Mouse (Mus musculus) kidney, embryonic 16.5 days (tissue): ENCODE measurements at regions not wholly inside any gene's neighbourhood (a gene's known extent, or its start where the extent isn't known, plus 50 kb on each side); places are given as distances from the start of the nearest gene placed in this dataset.

Experiments used
- ATAC-seq: fragments of 200-750 bp; cut with Nextera tagmentation; 2 replicates; pipeline ENCODE4 v1.8.0; 2017; ENCODE audit warnings: moderate TSS enrichment; ENCODE audit not compliant: low FRiP score, low TSS enrichment
- H3K27ac ChIP-seq: fragments of 300-500 bp; sonication (generic); 2 replicates; pipeline ENCODE4 v1.5.1; 2014; ENCODE audit warnings: low read length
- H3K27me3 ChIP-seq: fragments of 300-500 bp; sonication (generic); 2 replicates; pipeline ENCODE4 v1.6.1; 2014; ENCODE audit warnings: low read length, control low read depth, mixed read lengths; ENCODE audit not compliant: insufficient read depth
- H3K36me3 ChIP-seq: fragments of 300-500 bp; sonication (generic); 2 replicates; pipeline ENCODE4 v1.6.1; 2014; ENCODE audit warnings: low read length, control low read depth, mixed read lengths; ENCODE audit not compliant: insufficient read depth
- H3K4me1 ChIP-seq: fragments of 300-500 bp; sonication (generic); 2 replicates; pipeline ENCODE4 v1.6.1; 2014; ENCODE audit warnings: low read length, control low read depth, mixed read lengths; ENCODE audit not compliant: insufficient read depth
- H3K4me2 ChIP-seq: fragments of 300-500 bp; sonication (generic); replicated peaks from 2 replicates; pipeline ENCODE4 v1.6.1; 2014; ENCODE audit warnings: low read depth, low read length
- H3K4me3 ChIP-seq: fragments of 300-500 bp; sonication (generic); 2 replicates; pipeline ENCODE4 v1.5.1; 2014; ENCODE audit warnings: mild to moderate bottlenecking, low read length
- H3K9ac ChIP-seq: fragments of 300-500 bp; sonication (generic); replicated peaks from 2 replicates; pipeline ENCODE4 v1.6.1; 2014; ENCODE audit warnings: low read length
- H3K9me3 ChIP-seq: fragments of 300-500 bp; sonication (generic); 2 replicates; pipeline ENCODE4 v1.6.1; 2016; ENCODE audit warnings: low read length, control low read depth
- WGBS: fragments of 180-500 bp; shearing (Covaris S2); extraction: QIAGEN DNeasy Blood & Tissue Kit; methylation state at CpG from one replicate; pipeline ENCODE4 v1.1.7; 2014; 5-methylcytosine and 5-hydroxymethylcytosine counted together

- no peaks in the 10 kb centered on the region for H3K27me3 ChIP-seq
- no peak overlapping the region for H3K4me3 ChIP-seq
- no peaks in the 10 kb centered on the region for H3K9me3 ChIP-seq
- H3K4me1 ChIP-seq: peaks cover 14% of the 10 kb centered on the region
- no peak overlapping the region for H3K9ac ChIP-seq
- H3K27ac ChIP-seq: no peak overlapping the region
- WGBS: 83% methylated on average over 3 of the region's 3 CpGs
- no peak overlapping the region for H3K4me2 ChIP-seq
- no peak for ATAC-seq
- no peaks in the 10 kb centered on the region for H3K36me3 ChIP-seq
Measured at GRCm38 (mm10) chr8:127860376-127860775, 498.0 kb upstream of the Nrp1 start.

- Histone ChIP-seq H3K4me1 (peaks cover 10% of the 10 kb centered on the region), H3K4me3 (no peak overlapping the region), H3K9ac (no peak overlapping the region), H3K4me2 (no peak overlapping the region), H3K27me3 (no peaks in the 10 kb centered on the region), H3K36me3 (no peaks in the 10 kb centered on the region), H3K27ac (no peak overlapping the region), H3K9me3 (no peaks in the 10 kb centered on the region)
- no peak for ATAC-seq
- 50% methylated on average over 3 of the region's 3 CpGs for WGBS
Measured at GRCm38 (mm10) chr8:127860891-127861290, 497.5 kb upstream of the Nrp1 start.

DNA sequence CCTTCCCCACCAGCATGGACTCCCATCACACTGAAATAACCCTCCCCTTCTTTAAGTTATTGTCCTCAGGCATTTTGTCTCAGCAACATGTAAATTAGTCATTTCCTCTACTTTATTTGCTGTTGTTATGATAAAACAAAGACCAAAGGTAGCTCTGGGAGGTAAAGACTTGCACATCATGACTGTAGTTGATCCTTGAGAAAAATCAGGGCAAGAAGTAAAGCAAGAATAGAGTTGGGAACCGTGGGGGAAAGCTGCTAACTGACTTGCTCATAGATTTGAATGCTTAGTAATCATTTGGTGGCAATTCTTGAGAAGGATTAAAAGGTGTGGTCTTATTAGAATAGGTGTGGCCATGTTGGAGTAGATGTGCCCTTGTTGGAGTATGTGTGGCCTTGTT, 473.8 kb upstream of the Nrp1 start:
- H3K4me2 ChIP-seq: no peak overlapping the region
- no peak overlapping the region for H3K4me3 ChIP-seq
- H3K36me3 ChIP-seq: no peaks in the 10 kb centered on the region
- H3K9me3 ChIP-seq: no peaks in the 10 kb centered on the region; the same call in 1 of the 2 replicates
- no peak overlapping the region for H3K27ac ChIP-seq
- H3K27me3 ChIP-seq: no peaks in the 10 kb centered on the region
- no peak overlapping the region for H3K9ac ChIP-seq
- ATAC-seq: no peak
- no peaks in the 10 kb centered on the region for H3K4me1 ChIP-seq
- WGBS: 79% methylated on average over 1 of the region's 1 CpGs

- Histone ChIP-seq H3K4me3 (no peak overlapping the region), H3K4me1 (no peaks in the 10 kb centered on the region)
- ATAC-seq: no peak
Measured at GRCm38 (mm10) chr8:127885211-127885610, 473.2 kb upstream of the Nrp1 start.

GRCm38 (mm10) chr8:127885831-127886230, 472.6 kb upstream of the Nrp1 start:
- ATAC-seq: no peak
- no peak overlapping the region for H3K4me3 ChIP-seq
- no peaks in the 10 kb centered on the region; the same call in 1 of the 2 replicates for H3K9me3 ChIP-seq
- H3K27ac ChIP-seq: no peak overlapping the region
- H3K36me3 ChIP-seq: no peaks in the 10 kb centered on the region
- no peaks in the 10 kb centered on the region for H3K4me1 ChIP-seq
- H3K9ac ChIP-seq: no peak overlapping the region
- 33% methylated on average over 3 of the region's 3 CpGs for WGBS
- H3K27me3 ChIP-seq: no peaks in the 10 kb centered on the region
- no peak overlapping the region for H3K4me2 ChIP-seq

More at GRCm38 (mm10) chr8:127885211-127885610, 473.2 kb upstream of the Nrp1 start:
- H3K27ac ChIP-seq: no peak overlapping the region
- no peaks in the 10 kb centered on the region for H3K36me3 ChIP-seq
- no peaks in the 10 kb centered on the region for H3K27me3 ChIP-seq
- no peak overlapping the region for H3K9ac ChIP-seq
- no peak overlapping the region for H3K4me2 ChIP-seq
- no peaks in the 10 kb centered on the region; the same call in 1 of the 2 replicates for H3K9me3 ChIP-seq
- WGBS: 91% methylated on average over 3 of the region's 3 CpGs

DNA sequence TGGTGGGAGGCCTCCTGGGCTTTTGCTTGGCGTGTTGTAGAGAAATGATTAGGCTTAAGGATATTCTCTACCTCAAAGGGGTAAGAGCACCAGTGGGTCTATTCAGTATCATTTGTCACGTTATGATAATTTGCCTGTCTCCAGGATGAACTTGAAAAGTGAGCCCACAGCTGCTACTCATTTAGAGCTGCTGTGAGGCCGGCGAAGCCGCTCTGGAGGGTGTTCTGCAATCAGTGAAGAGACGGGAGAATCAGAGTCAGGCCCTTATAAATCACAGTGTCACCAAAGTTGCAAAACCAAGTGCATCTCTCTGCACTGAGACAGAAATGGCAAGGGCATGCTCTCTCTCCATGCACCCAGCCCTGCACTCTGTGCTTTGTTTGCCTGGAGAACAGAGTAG, 467.7 kb upstream of the Nrp1 start:
- Histone ChIP-seq H3K27me3 (no peaks in the 10 kb centered on the region), H3K4me3 (no peak overlapping the region), H3K9ac (no peak overlapping the region), H3K27ac (no peak overlapping the region), H3K4me2 (no peak overlapping the region), H3K4me1 (peaks cover 5% of the 10 kb centered on the region; the same call in 1 of the 2 replicates), H3K9me3 (no peaks in the 10 kb centered on the region), H3K36me3 (no peaks in the 10 kb centered on the region)
- 45% methylated on average over 6 of the region's 6 CpGs for WGBS
- ATAC-seq: no peak

DNA sequence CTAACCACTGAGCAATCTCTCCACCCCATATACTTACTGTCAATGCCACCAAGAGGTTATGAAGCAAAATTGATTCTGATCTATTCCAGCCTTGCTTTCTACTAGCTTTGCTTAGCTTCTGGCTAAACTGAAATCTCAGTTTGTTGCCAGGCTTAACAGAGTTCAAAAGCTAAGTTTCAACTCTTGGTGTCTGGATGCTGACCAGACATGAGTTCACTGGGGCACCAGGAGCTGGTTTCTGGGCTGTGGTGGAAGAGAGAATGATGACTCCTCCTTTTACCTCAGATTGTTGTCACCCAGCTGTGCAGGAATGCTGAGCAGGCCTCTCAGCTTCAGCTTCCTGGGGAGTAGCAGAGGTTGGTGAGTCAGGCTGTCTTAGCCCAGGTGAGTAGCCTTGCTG, 464.1 kb upstream of the Nrp1 start:
- Histone ChIP-seq H3K4me1 (peaks cover 5% of the 10 kb centered on the region; the same call in 1 of the 2 replicates), H3K9me3 (no peaks in the 10 kb centered on the region), H3K4me3 (no peak overlapping the region), H3K36me3 (no peaks in the 10 kb centered on the region), H3K9ac (no peak overlapping the region), H3K27ac (no peak overlapping the region), H3K27me3 (no peaks in the 10 kb centered on the region), H3K4me2 (no peak overlapping the region)
- ATAC-seq: no peak

- WGBS: 80% methylated on average over 5 of the region's 5 CpGs
Measured at GRCm38 (mm10) chr8:127908436-127908835, 450.0 kb upstream of the Nrp1 start.

GRCm38 (mm10) chr8:127909580-127909979, 448.8 kb upstream of the Nrp1 start:
- Histone ChIP-seq H3K4me2 (no peak overlapping the region), H3K36me3 (no peaks in the 10 kb centered on the region), H3K27me3 (no peaks in the 10 kb centered on the region), H3K9me3 (0 out of 2 replicates have a peak, but pooled peaks cover 3% of the 10 kb centered on the region), H3K9ac (no peak overlapping the region), H3K4me1 (no peaks in the 10 kb centered on the region), H3K4me3 (no peak overlapping the region), H3K27ac (no peak overlapping the region)
- 61% methylated on average over 2 of the region's 2 CpGs for WGBS
- no peak for ATAC-seq

More at GRCm38 (mm10) chr8:127908436-127908835, 450.0 kb upstream of the Nrp1 start:
- Histone ChIP-seq H3K27ac (no peak overlapping the region), H3K4me2 (no peak overlapping the region), H3K4me3 (no peak overlapping the region), H3K9ac (no peak overlapping the region), H3K9me3 (0 out of 2 replicates have a peak, but pooled peaks cover 3% of the 10 kb centered on the region), H3K4me1 (no peaks in the 10 kb centered on the region), H3K36me3 (no peaks in the 10 kb centered on the region), H3K27me3 (no peaks in the 10 kb centered on the region)
- ATAC-seq: no peak

GRCm38 (mm10) chr8:127914086-127914485, 444.3 kb upstream of the Nrp1 start:
- H3K36me3 ChIP-seq: no peaks in the 10 kb centered on the region
- H3K9me3 ChIP-seq: no peaks in the 10 kb centered on the region
- H3K4me1 ChIP-seq: peaks cover 8% of the 10 kb centered on the region
- no peak for ATAC-seq
- no peak overlapping the region for H3K9ac ChIP-seq
- no peaks in the 10 kb centered on the region for H3K27me3 ChIP-seq
- H3K4me3 ChIP-seq: no peak overlapping the region
- no peak overlapping the region for H3K4me2 ChIP-seq
- 63% methylated on average over 3 of the region's 3 CpGs for WGBS
- H3K27ac ChIP-seq: no peak overlapping the region
